Mouse (Mus musculus): Measurements from ENCODE around the gene Fam71f1. TPM values are rescaled to one million over a fixed set of nuclear protein-coding genes. Genes with fewer than 3 reads are reported as not detected.

Fam71f1 gene
- 0.25 TPM in 1 of 2 replicates, not detected in the other for polyA plus RNA-seq (2014; fragmentation: Nextera tagmentation; extraction: Ambion mirVana)

DNA sequence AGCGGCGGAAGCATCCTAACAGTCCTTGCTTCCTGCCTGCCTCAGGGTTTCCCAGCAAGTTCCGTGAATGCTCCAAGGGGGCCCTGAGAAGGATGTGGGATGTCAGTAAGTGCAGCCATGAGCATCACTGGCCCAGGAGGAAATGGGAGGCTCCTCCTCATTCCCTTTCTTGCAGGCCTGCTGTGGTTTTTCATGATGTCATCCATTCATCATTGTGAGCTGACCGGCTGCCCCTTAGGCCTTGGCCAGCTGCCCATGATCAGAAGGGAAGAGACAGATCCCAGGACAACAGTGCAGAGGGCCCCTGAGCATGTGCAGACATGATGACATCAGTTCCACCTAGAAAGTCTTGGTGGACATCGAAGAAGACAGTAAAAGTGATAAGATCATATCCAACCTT, at the start of gene Fam71f1:
Gene Fam71f1 (plus strand): TSS at position 262 of the 400 bp plus-strand sequence.
- Histone ChIP-seq H3K27me3 (replicated peaks; ENCODE audit: control insufficient read depth, insufficient read depth, low read length) (no peaks in the 10 kb centered on the region), H3K4me2 (no peak within 1 kb of the TSS), H3K36me3 (ENCODE audit: control insufficient read depth, insufficient read depth, low read length) (no peaks in the 10 kb centered on the region), H3K27ac (ENCODE audit: low read depth, low read length) (no peak within 1 kb of the TSS), H3K9ac (ENCODE audit: low read depth, low read length) (no peak within 1 kb of the TSS), H3K4me1 (replicated peaks; ENCODE audit: control insufficient read depth, insufficient read depth, low read length) (no peaks in the 10 kb centered on the region), H3K4me3 (ENCODE audit: low read depth, low read length) (no peak within 1 kb of the TSS), H3K9me3 (ENCODE audit: control insufficient read depth, low read length) (no peaks in the 10 kb centered on the region)
- DNase-seq (ENCODE audit: low spot score) (peak; percentile 41), ATAC-seq (replicated peaks; ENCODE audit: low FRiP score) (0 out of 2 replicates have a peak, but pooled peaks have one; percentile 41)
- 39% methylated on average over 5 of the region's 5 CpGs for WGBS

DNA sequence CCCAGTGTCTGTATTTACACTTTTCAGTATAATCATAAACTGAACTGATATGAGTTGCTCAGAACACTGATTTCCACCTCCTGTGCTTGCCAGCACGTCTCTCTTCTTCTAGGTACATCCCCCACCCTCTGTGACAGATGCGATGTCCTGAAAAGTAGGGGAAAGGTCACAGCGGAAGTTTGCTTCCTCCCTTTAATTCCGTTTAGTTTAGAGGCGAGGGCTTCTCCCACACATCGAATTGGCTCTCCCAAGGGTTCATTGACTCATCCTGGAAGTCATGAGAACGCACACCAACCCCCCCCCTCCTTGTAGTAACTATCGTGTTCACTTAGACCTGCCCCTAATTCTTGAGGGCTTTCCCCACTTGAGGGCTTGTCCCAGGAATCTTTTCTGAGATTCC, 48.0 kb upstream of the Fam71f1 start:
- H3K36me3 ChIP-seq (ENCODE audit: control insufficient read depth, insufficient read depth, low read length): 0 out of 2 replicates have a peak, but pooled peaks cover 6% of the 10 kb centered on the region
- WGBS: 1% methylated on average over 8 of the region's 8 CpGs
- H3K9me3 ChIP-seq (ENCODE audit: control insufficient read depth, low read length): no peaks in the 10 kb centered on the region
- peaks cover 14% of the 10 kb centered on the region for H3K4me1 ChIP-seq (replicated peaks; ENCODE audit: control insufficient read depth, insufficient read depth, low read length)
- peak overlapping the region; percentile 58 for H3K4me2 ChIP-seq
- no peak for ATAC-seq (replicated peaks; ENCODE audit: low FRiP score)
- H3K27ac ChIP-seq (ENCODE audit: low read depth, low read length): peak overlapping the region; percentile 43; the same call in 1 of the 2 replicates
- DNase-seq (ENCODE audit: low spot score): no peak
- no peaks in the 10 kb centered on the region for H3K27me3 ChIP-seq (replicated peaks; ENCODE audit: control insufficient read depth, insufficient read depth, low read length)
- 0 out of 2 replicates have a peak overlapping the region, but pooled peaks have one; percentile 9 for H3K9ac ChIP-seq (ENCODE audit: low read depth, low read length)
- H3K4me3 ChIP-seq (ENCODE audit: low read depth, low read length): peak overlapping the region; percentile 33

DNA sequence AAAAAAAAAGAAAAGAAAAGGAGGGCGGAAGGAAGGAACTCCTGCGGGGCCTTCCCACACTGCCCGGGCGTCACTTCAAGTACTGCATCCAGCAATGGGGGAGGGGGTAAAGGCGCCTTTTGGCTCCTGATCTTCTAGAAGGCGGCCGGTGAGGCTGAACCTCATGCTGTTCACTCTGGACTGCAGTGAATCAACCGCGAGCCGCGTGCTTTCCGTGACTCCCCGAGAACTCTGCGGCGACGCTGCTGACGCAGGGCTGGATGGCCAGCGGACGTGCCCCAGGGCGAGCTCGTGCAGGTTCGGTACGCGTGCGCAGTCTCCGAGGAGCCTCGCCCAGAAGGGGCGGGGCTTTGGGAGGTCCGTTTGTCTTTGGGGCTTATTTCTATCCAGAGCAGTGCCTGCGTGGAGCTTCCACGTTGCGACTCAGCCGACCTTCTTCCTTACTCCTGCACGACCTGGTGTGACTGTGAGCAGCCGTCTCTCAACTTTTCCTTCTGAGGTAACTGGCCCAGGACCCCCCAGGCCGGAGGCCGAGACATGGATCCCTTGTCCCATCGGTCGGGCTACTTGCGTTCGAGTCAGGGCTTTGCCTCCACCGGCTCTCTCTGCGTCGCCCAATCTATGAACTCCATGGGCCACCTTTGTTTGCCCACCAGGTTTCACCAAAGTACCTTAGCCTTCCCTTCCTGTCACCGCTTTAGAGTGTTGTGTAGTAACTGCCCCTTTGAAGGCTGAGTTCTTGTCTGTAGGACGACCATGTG, 46.4 kb upstream of the Fam71f1 start, which contains the start of gene Hilpda:
Gene Hilpda (plus strand): TSS at position 177 of the 761 bp plus-strand sequence.
- 0 out of 2 replicates have a peak, but pooled peaks cover 6% of the 10 kb centered on the region for H3K36me3 ChIP-seq (ENCODE audit: control insufficient read depth, insufficient read depth, low read length)
- H3K27ac ChIP-seq (ENCODE audit: low read depth, low read length): peak within 1 kb of the TSS; percentile 84
- peak; percentile 93 for DNase-seq (ENCODE audit: low spot score)
- peak within 1 kb of the TSS; percentile 68 for H3K4me3 ChIP-seq (ENCODE audit: low read depth, low read length)
- peak; percentile 97 for ATAC-seq (replicated peaks; ENCODE audit: low FRiP score)
- peak within 1 kb of the TSS; percentile 78 for H3K9ac ChIP-seq (ENCODE audit: low read depth, low read length)
- no peaks in the 10 kb centered on the region for H3K9me3 ChIP-seq (ENCODE audit: control insufficient read depth, low read length)
- WGBS: 1% methylated on average over 46 of the region's 46 CpGs
- H3K27me3 ChIP-seq (replicated peaks; ENCODE audit: control insufficient read depth, insufficient read depth, low read length): no peaks in the 10 kb centered on the region
- H3K4me1 ChIP-seq (replicated peaks; ENCODE audit: control insufficient read depth, insufficient read depth, low read length): peaks cover 14% of the 10 kb centered on the region
- peak within 1 kb of the TSS; percentile 82 for H3K4me2 ChIP-seq

DNA sequence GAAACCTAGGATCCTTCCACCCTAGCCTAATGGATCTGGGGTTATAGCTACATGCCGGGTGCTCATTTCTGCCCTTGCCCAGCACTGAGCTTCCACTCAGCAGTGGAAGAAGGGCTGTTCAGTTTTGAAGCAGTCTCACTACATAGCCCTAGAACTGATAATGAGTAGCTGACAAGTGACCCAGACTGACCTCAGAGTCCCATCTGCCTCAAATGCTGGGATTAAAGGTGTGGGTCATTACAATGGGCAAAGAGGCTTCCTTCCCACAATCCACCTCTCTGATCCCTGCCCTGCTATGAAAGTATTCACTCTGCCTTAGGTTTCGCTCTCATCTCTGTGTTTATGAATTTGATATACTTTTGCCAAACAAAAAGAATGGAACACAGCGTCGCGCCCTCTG, 42.2 kb upstream of the Fam71f1 start:
- Histone ChIP-seq H3K27me3 (replicated peaks; ENCODE audit: control insufficient read depth, insufficient read depth, low read length) (no peaks in the 10 kb centered on the region), H3K36me3 (ENCODE audit: control insufficient read depth, insufficient read depth, low read length) (0 out of 2 replicates have a peak, but pooled peaks cover 6% of the 10 kb centered on the region), H3K9ac (ENCODE audit: low read depth, low read length) (no peak overlapping the region), H3K9me3 (ENCODE audit: control insufficient read depth, low read length) (no peaks in the 10 kb centered on the region), H3K27ac (ENCODE audit: low read depth, low read length) (no peak overlapping the region), H3K4me1 (replicated peaks; ENCODE audit: control insufficient read depth, insufficient read depth, low read length) (peaks cover 10% of the 10 kb centered on the region), H3K4me3 (ENCODE audit: low read depth, low read length) (no peak overlapping the region), H3K4me2 (no peak overlapping the region)
- WGBS: 90% methylated on average over 5 of the region's 5 CpGs
- DNase-seq (ENCODE audit: low spot score) (no peak), ATAC-seq (replicated peaks; ENCODE audit: low FRiP score) (no peak)

DNA sequence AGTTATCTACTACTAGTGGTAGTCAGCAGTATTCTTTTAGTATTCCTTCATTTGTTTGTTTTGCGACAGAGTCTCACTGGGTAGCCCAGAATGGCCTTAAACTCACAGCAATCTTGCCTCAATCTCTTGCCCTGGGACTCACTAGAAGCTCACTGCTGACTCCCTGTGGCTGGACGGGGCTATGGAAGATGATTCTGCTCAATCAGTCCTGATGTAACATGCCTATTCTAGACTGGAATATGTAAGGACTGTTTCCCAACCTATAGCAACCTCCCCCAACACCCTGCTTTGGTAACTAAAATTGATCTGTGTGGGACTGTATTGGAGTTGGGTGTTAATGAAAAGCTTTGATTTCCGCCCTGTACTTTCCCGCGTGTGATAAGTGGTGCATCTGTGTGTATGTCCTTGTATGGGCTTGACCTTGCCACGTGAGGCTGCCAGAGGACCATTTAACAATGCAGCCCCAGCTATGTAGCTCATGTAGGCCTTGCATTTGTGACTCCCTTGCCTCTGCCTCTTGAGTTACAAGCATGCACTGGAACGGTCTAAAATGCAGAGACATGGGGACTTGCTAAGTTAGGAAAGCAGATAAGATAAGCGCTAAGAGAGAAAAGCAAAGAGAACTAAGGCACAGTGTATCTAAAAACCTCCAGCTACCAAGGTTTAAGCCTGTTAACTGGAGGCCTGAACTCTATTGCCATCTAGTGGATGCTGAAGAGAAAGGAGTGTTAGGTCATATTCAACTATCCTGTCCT, 40.2 kb upstream of the Fam71f1 start:
- no peak overlapping the region for H3K4me3 ChIP-seq (ENCODE audit: low read depth, low read length)
- ATAC-seq (replicated peaks; ENCODE audit: low FRiP score) (peak; percentile 62), DNase-seq (ENCODE audit: low spot score) (peak; percentile 43)
- H3K4me2 ChIP-seq: no peak overlapping the region
- peak overlapping the region; percentile 25; the same call in 1 of the 2 replicates for H3K9ac ChIP-seq (ENCODE audit: low read depth, low read length)
- H3K27me3 ChIP-seq (replicated peaks; ENCODE audit: control insufficient read depth, insufficient read depth, low read length): no peaks in the 10 kb centered on the region
- H3K4me1 ChIP-seq (replicated peaks; ENCODE audit: control insufficient read depth, insufficient read depth, low read length): peaks cover 6% of the 10 kb centered on the region; the same call in 1 of the 2 replicates
- H3K27ac ChIP-seq (ENCODE audit: low read depth, low read length): peak overlapping the region; percentile 38; the same call in 1 of the 2 replicates
- WGBS: 22% methylated on average over 8 of the region's 8 CpGs
- H3K36me3 ChIP-seq (ENCODE audit: control insufficient read depth, insufficient read depth, low read length): 0 out of 2 replicates have a peak, but pooled peaks cover 6% of the 10 kb centered on the region
- H3K9me3 ChIP-seq (ENCODE audit: control insufficient read depth, low read length): no peaks in the 10 kb centered on the region

DNA sequence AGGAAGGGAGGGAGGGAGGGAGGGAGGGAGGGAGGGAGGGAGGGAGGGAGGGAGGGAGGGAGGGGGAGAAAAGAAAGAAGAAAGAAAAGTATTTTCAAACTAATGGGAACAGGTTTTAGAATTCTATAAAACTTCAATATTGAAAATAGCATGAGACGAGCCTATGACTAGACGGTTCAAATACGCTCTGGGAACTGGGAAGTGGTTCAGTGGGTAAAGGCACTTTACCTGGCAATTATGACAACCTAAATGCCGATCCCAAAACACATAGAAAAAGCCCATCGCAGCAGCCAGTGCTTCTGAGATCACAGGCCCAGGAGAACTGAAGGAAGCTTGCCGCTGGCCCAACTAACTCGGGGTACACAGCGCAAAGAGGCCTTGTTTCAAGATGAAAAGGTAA, 39.6 kb upstream of the Fam71f1 start, which contains the start of gene Fam71f2:
Gene Fam71f2 (plus strand): TSS at position 301 of the 400 bp plus-strand sequence.
- Histone ChIP-seq H3K27me3 (replicated peaks; ENCODE audit: control insufficient read depth, insufficient read depth, low read length) (no peaks in the 10 kb centered on the region), H3K4me3 (ENCODE audit: low read depth, low read length) (no peak within 1 kb of the TSS), H3K4me1 (replicated peaks; ENCODE audit: control insufficient read depth, insufficient read depth, low read length) (peaks cover 4% of the 10 kb centered on the region; the same call in 1 of the 2 replicates), H3K9me3 (ENCODE audit: control insufficient read depth, low read length) (no peaks in the 10 kb centered on the region), H3K9ac (ENCODE audit: low read depth, low read length) (peak within 1 kb of the TSS; percentile 25; the same call in 1 of the 2 replicates), H3K36me3 (ENCODE audit: control insufficient read depth, insufficient read depth, low read length) (0 out of 2 replicates have a peak, but pooled peaks cover 6% of the 10 kb centered on the region), H3K4me2 (no peak within 1 kb of the TSS), H3K27ac (ENCODE audit: low read depth, low read length) (peak within 1 kb of the TSS; percentile 38; the same call in 1 of the 2 replicates)
- ATAC-seq (replicated peaks; ENCODE audit: low FRiP score): no peak
- 85% methylated on average over 8 of the region's 8 CpGs for WGBS
- no peak for DNase-seq (ENCODE audit: low spot score)

DNA sequence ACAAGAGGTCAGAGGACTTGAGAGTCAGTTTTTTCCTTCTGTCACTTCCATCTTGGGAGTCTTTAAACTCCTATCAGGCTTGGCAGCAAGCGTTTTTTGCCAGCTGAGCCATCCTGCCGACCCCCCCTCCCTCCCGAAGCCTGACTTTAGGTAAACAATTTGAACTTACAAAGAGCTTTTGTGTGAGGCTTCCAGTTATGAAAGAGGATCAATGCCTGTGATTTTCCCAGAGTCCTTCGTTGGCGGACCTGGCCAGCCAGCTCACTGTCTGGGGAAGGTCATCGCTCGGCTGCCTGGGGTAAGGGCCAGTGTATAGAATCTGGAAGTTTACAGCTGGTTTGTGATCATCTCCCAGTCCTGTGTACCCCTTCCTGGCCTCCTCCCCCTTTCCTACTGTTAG, 38.3 kb upstream of the Fam71f1 start:
- ATAC-seq (replicated peaks; ENCODE audit: low FRiP score): no peak
- WGBS: 65% methylated on average over 7 of the region's 7 CpGs
- Histone ChIP-seq H3K27me3 (replicated peaks; ENCODE audit: control insufficient read depth, insufficient read depth, low read length) (no peaks in the 10 kb centered on the region), H3K4me3 (ENCODE audit: low read depth, low read length) (no peak overlapping the region), H3K4me1 (replicated peaks; ENCODE audit: control insufficient read depth, insufficient read depth, low read length) (peaks cover 4% of the 10 kb centered on the region; the same call in 1 of the 2 replicates), H3K9me3 (ENCODE audit: control insufficient read depth, low read length) (no peaks in the 10 kb centered on the region), H3K36me3 (ENCODE audit: control insufficient read depth, insufficient read depth, low read length) (no peaks in the 10 kb centered on the region), H3K9ac (ENCODE audit: low read depth, low read length) (no peak overlapping the region), H3K27ac (ENCODE audit: low read depth, low read length) (no peak overlapping the region), H3K4me2 (no peak overlapping the region)
- DNase-seq (ENCODE audit: low spot score): no peak

DNA sequence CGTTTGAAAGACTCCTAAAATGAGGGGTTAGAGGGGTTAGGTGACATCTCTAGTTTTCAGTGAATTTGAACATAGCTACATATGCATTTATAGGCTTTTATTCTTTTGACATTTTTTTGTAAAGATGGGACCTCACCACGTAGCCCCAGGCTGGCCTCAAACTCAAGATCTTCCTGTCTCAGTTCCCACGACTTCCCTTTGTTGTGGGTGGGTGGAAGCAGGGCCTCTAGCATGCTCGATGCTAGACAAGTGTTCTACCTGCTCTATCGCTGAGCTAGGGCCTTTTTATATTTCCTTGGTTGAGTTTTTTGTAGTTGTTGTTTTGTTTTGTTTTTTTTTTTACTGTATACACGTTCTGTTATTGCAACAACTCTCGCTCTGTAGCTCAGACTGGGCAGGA, 32.1 kb upstream of the Fam71f1 start:
- no peak for DNase-seq (ENCODE audit: low spot score)
- Histone ChIP-seq H3K9me3 (ENCODE audit: control insufficient read depth, low read length) (no peaks in the 10 kb centered on the region), H3K4me3 (ENCODE audit: low read depth, low read length) (no peak overlapping the region), H3K27me3 (replicated peaks; ENCODE audit: control insufficient read depth, insufficient read depth, low read length) (no peaks in the 10 kb centered on the region), H3K4me1 (replicated peaks; ENCODE audit: control insufficient read depth, insufficient read depth, low read length) (no peaks in the 10 kb centered on the region), H3K9ac (ENCODE audit: low read depth, low read length) (no peak overlapping the region), H3K27ac (ENCODE audit: low read depth, low read length) (no peak overlapping the region), H3K4me2 (no peak overlapping the region), H3K36me3 (ENCODE audit: control insufficient read depth, insufficient read depth, low read length) (no peaks in the 10 kb centered on the region; the same call in 1 of the 2 replicates)
- ATAC-seq (replicated peaks; ENCODE audit: low FRiP score): no peak
- 64% methylated on average over 7 of the region's 7 CpGs for WGBS

Measured in liver, embryonic 11.5 days (tissue).